8 mouse cellular contexts compared by ENCODE assay signal in genomic region chr11:75486601-75487285, GRCm38 (mm10). TPM values are rescaled to one million over a fixed set of nuclear protein-coding genes. Genes with fewer than 3 reads are reported as not detected.
DNase-seq lines count a peak whose midpoint lies in the region; ATAC-seq and TF ChIP-seq lines count a peak whose summit lies in the region.

TSS of gene Prpf8 (plus strand) at chr11:75486816.

- DNase-seq in A20 (ENCODE audit: low read depth, low spot score) (peak; percentile 98), liver (peak; percentile 96)
- DNase-seq in heart, embryonic 10.5 days (ENCODE audit: low spot score) = peak; percentile 99
- peak; percentile 97 for DNase-seq in spleen, postnatal 4 days (ENCODE audit: low spot score in 2 of 2)

- peaks cover 32% of the 10 kb centered on the region for H3K36me3 ChIP-seq in heart, embryonic 10.5 days
- peaks cover 37% of the 10 kb centered on the region for H3K36me3 ChIP-seq in kidney, embryonic 15.5 days

- peak within 1 kb of the TSS; percentile 62 for H3K27ac ChIP-seq in bone marrow macrophage, adult 2 months (ENCODE audit: insufficient read depth, low read depth, low read length)
- H3K27ac ChIP-seq in embryonic fibroblast, embryonic 13.5 days (ENCODE audit: insufficient read depth, low read length) = no peak within 1 kb of the TSS
- peak within 1 kb of the TSS; percentile 97 for H3K27ac ChIP-seq in heart, embryonic 10.5 days
- H3K27ac ChIP-seq in kidney, embryonic 15.5 days = peak within 1 kb of the TSS; percentile 65

- no peaks in the 10 kb centered on the region for H3K27me3 ChIP-seq in heart, embryonic 10.5 days (ENCODE audit: insufficient read depth, poor library complexity, severe bottlenecking)
- H3K27me3 ChIP-seq in kidney, embryonic 15.5 days = peaks cover 4% of the 10 kb centered on the region; the same call in 1 of the 2 replicates

- 0 out of 2 replicates have a peak, but pooled peaks have one; percentile 28 for TF ChIP-seq POLR2A in bone marrow macrophage, adult 2 months (IDR thresholded peaks at IDR 0.05; ENCODE audit: borderline replicate concordance, low read depth, low read length)
- TF ChIP-seq POLR2A in embryonic fibroblast, embryonic 13.5 days (IDR thresholded peaks at IDR 0.05; ENCODE audit: low read depth, low read length) = peak; percentile 84

- peak within 1 kb of the TSS; percentile 92 for H3K4me3 ChIP-seq in bone marrow macrophage, adult 2 months (ENCODE audit: insufficient read depth, low read length)
- peak within 1 kb of the TSS; percentile 93 for H3K4me3 ChIP-seq in embryonic fibroblast, embryonic 13.5 days (ENCODE audit: insufficient read depth, low read length)
- peak within 1 kb of the TSS; percentile 97 for H3K4me3 ChIP-seq in heart, embryonic 10.5 days
- H3K4me3 ChIP-seq in kidney, embryonic 15.5 days (replicated peaks) = peak within 1 kb of the TSS; percentile 85

- peak within 1 kb of the TSS; percentile 86 for H3K4me2 ChIP-seq in kidney, embryonic 15.5 days

- H3K9ac ChIP-seq in kidney, embryonic 15.5 days = peak within 1 kb of the TSS; percentile 94

- TF ChIP-seq CTCF in bone marrow macrophage, adult 2 months (IDR thresholded peaks at IDR 0.05; ENCODE audit: low read depth, low read length) = 0 out of 2 replicates have a peak, but pooled peaks have one; percentile 9
- no peak for TF ChIP-seq CTCF in embryonic fibroblast, embryonic 13.5 days (IDR thresholded peaks at IDR 0.05; ENCODE audit: borderline replicate concordance, insufficient read depth, low read length)

- peaks cover 4% of the 10 kb centered on the region for H3K4me1 ChIP-seq in bone marrow macrophage, adult 2 months (ENCODE audit: control insufficient read depth, insufficient read depth, low read length)
- peaks cover 3% of the 10 kb centered on the region for H3K4me1 ChIP-seq in embryonic fibroblast, embryonic 13.5 days (ENCODE audit: control insufficient read depth, insufficient read depth, low read length)
- H3K4me1 ChIP-seq in heart, embryonic 10.5 days = peaks cover 12% of the 10 kb centered on the region
- H3K4me1 ChIP-seq in kidney, embryonic 15.5 days = peaks cover 11% of the 10 kb centered on the region

- H3K9me3 ChIP-seq in heart, embryonic 10.5 days = no peaks in the 10 kb centered on the region
- no peaks in the 10 kb centered on the region for H3K9me3 ChIP-seq in kidney, embryonic 15.5 days (replicated peaks)

- ATAC-seq in kidney, embryonic 15.5 days (replicated peaks; ENCODE audit: low FRiP score) = peak; percentile 100
- peak; percentile 100 for ATAC-seq in monocyte, adult 5-6 weeks (replicated peaks; ENCODE audit: insufficient number of reproducible peaks, low FRiP score, low TSS enrichment, poor library complexity, severe bottlenecking)

- WGBS in heart, embryonic 10.5 days = under 1% methylated on average over 52 of the region's 52 CpGs
- WGBS in kidney, embryonic 15.5 days = under 1% methylated on average over 52 of the region's 52 CpGs

RNA-seq across cellular contexts. Expression of gene Prpf8, which starts in this region (rescaled TPM):
- 51.0 and 65.7 TPM in 2 replicates for polyA plus RNA-seq in bone marrow macrophage, adult 2 months (2012; ENCODE audit: insufficient read depth, insufficient read length, missing spikeins)
- 127 and 132 TPM in 2 replicates for polyA plus RNA-seq in embryonic fibroblast, embryonic 13.5 days (2011; ENCODE audit: insufficient read length, low read depth, missing spikeins)
- polyA plus RNA-seq in heart, embryonic 10.5 days (2016; fragmentation: Nextera tagmentation; extraction: Ambion mirVana) = 49.2 and 53.7 TPM in 2 replicates
- polyA plus RNA-seq in kidney, embryonic 15.5 days (2015; fragmentation: Nextera tagmentation; extraction: Ambion mirVana) = 54.6 and 61.7 TPM in 2 replicates
- total RNA-seq in monocyte, adult 5-6 weeks (2017) = 65.5 to 114 TPM (median 72.0 TPM) in 3 replicates
